Mouse (Mus musculus) small intestine, adult 2 months (tissue): ENCODE measurements around the gene Lyar. TPM values are rescaled to one million over a fixed set of nuclear protein-coding genes. Genes with fewer than 3 reads are reported as not detected.

Experiments used
- H3K27ac ChIP-seq: fragments of 200-500 bp; 2 replicates; pipeline ENCODE4 v1.5.1; 2012; ENCODE audit warnings: low read depth, low read length, control low read depth, inconsistent platforms; ENCODE audit not compliant: insufficient read depth
- H3K27me3 ChIP-seq: fragments of 200-500 bp; 2 replicates; pipeline ENCODE4 v1.6.1; 2012; ENCODE audit warnings: mild to moderate bottlenecking, moderate library complexity, low read length, inconsistent platforms; ENCODE audit not compliant: control insufficient read depth, insufficient read depth
- H3K36me3 ChIP-seq: fragments of 200-500 bp; 2 replicates; pipeline ENCODE4 v1.6.1; 2012; ENCODE audit warnings: mild to moderate bottlenecking, low read length, control low read depth, inconsistent platforms; ENCODE audit not compliant: control insufficient read depth, insufficient read depth
- H3K4me1 ChIP-seq: fragments of 200-500 bp; 2 replicates; pipeline ENCODE4 v1.6.1; 2012; ENCODE audit warnings: low read length, inconsistent platforms, mixed read lengths; ENCODE audit not compliant: control insufficient read depth, insufficient read depth, insufficient read length
- H3K4me3 ChIP-seq: fragments of 200-500 bp; 2 replicates; pipeline ENCODE4 v1.5.1; 2012; ENCODE audit warnings: low read depth, mild to moderate bottlenecking, control low read depth, inconsistent platforms, low read length, moderate library complexity
- CTCF ChIP-seq: fragments of 200-500 bp; IDR thresholded peaks from 2 replicates; pipeline ENCODE4 v1.5.1; 2012; ENCODE audit warnings: low read depth, mild to moderate bottlenecking, control low read depth, inconsistent platforms, low read length, moderate library complexity, mixed read lengths; ENCODE audit not compliant: insufficient replicate concordance, insufficient read length; ENCODE audit errors: extremely low read depth
- POLR2A ChIP-seq: fragments of 200-500 bp; IDR thresholded peaks from 2 replicates; pipeline ENCODE4 v1.6.1; 2012; ENCODE audit warnings: low read depth, mild to moderate bottlenecking, control low read depth, inconsistent platforms, low read length, moderate library complexity
- WGBS: fragments of 180-500 bp; shearing (Covaris S2); methylation state at CpG from one replicate; pipeline ENCODE4 v1.1.7; 2018; 5-methylcytosine and 5-hydroxymethylcytosine counted together
- polyA plus RNA-seq: library from polyadenylated mRNA; depleted of rRNA; stranded (reverse); fragments of >200 nt; gene quantifications from 2 replicates; pipeline ENCODE4 v1.2.3, GENCODE M21; 2012

Gene Lyar
- polyA plus RNA-seq, 1 experiment = 1.4 TPM

DNA sequence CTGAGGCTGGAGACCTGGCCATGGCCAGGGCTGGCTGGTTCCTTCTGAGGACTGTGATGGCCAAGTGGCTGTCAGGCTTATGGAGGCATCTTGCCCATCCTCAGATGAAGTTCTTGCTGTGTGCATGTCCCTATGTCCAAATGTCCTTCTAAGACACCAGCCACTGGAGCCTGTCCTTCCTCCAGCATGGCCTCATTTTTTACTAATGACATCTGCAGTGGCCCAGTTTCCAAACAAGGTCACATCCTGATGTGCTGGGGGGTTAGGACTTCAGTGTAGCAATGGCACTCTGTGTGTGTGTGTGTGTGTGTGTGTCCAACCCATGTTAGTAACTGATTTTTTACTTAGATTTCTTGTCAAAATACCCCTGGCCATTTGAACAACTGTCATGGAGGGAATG is 24.3 kb upstream of the Lyar start:
- no peak overlapping the region for H3K4me3 ChIP-seq
- peaks cover 12% of the 10 kb centered on the region for H3K36me3 ChIP-seq
- no peaks in the 10 kb centered on the region for H3K4me1 ChIP-seq
- TF ChIP-seq POLR2A (no peak), CTCF (no peak)
- no peak overlapping the region for H3K27ac ChIP-seq
- no peaks in the 10 kb centered on the region for H3K27me3 ChIP-seq

DNA sequence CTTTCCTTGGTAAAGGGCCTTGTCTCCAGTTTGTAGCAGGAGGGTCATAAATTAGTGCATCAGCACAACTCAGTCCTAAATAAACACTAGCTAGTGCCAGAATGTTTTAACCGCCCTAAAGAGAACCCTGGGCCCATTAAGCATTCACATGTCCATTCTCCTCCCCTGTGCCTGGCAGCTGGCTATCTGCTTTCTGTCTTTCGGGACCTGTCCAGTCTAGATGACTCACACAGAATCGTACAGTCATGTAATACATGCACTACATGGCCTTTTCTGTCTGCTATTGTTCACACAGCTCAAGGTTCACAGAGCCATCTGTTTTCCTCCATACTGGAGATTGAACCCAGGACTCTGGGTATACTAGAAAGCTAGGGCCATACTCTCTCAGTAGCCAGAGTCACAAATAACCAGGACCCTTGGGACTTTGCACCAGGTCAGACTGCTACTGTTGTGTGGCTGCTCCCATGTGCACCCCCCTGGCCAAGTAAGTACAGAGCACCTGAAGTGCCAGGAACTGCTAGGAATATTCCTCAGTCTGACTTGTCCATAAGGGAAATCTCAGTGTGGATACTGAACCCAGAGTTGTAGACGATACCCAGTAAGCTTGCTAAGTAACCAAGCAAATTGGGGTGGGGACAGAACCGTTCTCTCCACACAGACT is 23.3 kb upstream of the Lyar start:
- 74% methylated on average over 5 of the region's 5 CpGs for WGBS
- H3K4me3 ChIP-seq = no peak overlapping the region
- peaks cover 16% of the 10 kb centered on the region for H3K36me3 ChIP-seq
- H3K4me1 ChIP-seq = no peaks in the 10 kb centered on the region
- no peak overlapping the region for H3K27ac ChIP-seq
- H3K27me3 ChIP-seq = no peaks in the 10 kb centered on the region
- TF ChIP-seq CTCF = no peak
- no peak for TF ChIP-seq POLR2A

DNA sequence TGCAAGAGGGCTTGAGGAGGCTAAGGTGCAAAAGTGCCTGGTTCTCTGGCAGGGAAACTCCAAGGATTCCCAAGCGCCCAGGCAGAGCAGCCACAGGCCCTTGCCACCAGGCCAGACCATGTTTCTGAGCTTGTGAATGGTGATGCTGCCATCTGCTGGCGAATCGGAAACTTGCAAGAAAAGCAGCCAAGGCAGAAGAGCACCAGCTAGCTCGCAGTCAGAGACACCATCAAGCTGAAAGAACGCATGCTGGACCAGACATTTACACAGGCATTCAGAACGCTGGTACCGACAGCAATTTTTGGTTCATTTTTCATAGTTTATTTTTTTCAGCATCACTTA is 22.8 kb upstream of the Lyar start:
- WGBS = 18% methylated on average over 7 of the region's 7 CpGs
- Histone ChIP-seq H3K4me3 (no peak overlapping the region), H3K36me3 (peaks cover 21% of the 10 kb centered on the region), H3K27ac (no peak overlapping the region), H3K4me1 (no peaks in the 10 kb centered on the region), H3K27me3 (no peaks in the 10 kb centered on the region)
- TF ChIP-seq CTCF (peak; percentile 91; the same call in 1 of the 2 replicates), POLR2A (no peak)

DNA sequence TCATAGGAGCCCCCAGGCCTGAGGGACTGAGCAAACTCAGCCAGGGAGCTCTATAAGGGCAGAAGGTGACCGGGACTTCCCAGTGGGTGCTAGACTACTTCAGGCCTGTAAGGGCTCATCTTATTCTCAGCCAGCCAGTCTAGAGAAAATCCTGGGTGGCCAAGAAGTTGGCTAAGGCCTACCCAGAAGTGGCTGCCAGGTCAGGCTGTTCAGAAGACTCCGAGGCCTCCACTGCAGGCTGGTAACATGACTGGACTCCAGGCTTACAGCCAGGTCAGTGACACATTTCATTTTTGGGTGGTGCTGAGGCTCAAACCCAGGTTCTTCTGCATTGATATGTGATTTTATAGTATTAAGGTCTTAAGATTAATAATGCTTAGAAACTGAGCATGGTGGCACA is 20.6 kb upstream of the Lyar start:
- H3K4me3 ChIP-seq = no peak overlapping the region
- peaks cover 36% of the 10 kb centered on the region for H3K36me3 ChIP-seq
- H3K27me3 ChIP-seq = no peaks in the 10 kb centered on the region
- 89% methylated on average over 2 of the region's 2 CpGs for WGBS
- no peaks in the 10 kb centered on the region for H3K4me1 ChIP-seq
- H3K27ac ChIP-seq = no peak overlapping the region
- TF ChIP-seq CTCF = no peak
- TF ChIP-seq POLR2A = no peak

DNA sequence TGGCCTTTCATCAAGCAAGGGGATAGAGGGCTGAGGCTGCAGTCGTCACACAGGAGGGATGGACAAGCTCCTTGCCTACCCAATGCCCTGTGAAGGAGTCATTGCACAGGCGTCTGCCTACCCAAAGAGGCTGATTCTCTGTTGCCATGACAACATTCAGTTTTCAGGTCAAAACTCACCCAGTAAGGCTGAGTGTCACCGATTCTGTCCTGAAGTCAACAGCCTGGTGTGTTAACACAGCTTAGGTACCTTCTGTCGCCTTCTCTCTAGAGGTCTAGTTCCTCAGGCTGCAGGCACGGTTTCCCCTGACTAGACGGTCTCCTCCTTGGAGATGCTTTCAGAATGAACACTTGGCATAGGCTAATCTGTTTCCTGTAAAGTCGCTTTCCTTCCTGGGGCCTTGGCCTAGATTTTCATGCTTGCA is 15.0 kb upstream of the Lyar start:
- H3K27me3 ChIP-seq = no peaks in the 10 kb centered on the region
- TF ChIP-seq POLR2A (no peak), CTCF (no peak)
- H3K36me3 ChIP-seq = peaks cover 32% of the 10 kb centered on the region
- no peak overlapping the region for H3K4me3 ChIP-seq
- no peaks in the 10 kb centered on the region; the same call in 1 of the 2 replicates for H3K4me1 ChIP-seq
- 82% methylated on average over 7 of the region's 7 CpGs for WGBS
- H3K27ac ChIP-seq = no peak overlapping the region

DNA sequence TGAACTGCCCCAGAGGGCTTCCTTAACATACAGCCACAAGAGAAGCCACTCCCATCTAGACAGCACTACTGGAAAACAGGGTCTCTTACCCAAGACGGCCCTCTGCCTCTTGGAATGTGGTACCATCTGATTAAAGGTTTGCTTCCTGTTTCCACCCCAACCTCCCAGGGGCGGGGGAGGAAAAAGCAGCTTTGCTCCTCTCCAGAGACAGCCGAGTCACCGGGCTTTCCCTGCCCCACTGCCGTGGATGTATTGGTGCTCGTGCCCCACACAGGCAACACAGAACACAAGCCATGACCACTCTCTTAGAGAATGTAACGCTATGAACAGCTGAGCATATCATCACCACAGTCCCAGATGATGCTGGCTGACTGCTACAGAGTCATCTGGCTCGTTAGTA is 11.3 kb upstream of the Lyar start:
- WGBS = 69% methylated on average over 8 of the region's 8 CpGs
- H3K36me3 ChIP-seq = peaks cover 23% of the 10 kb centered on the region
- TF ChIP-seq POLR2A = no peak
- TF ChIP-seq CTCF = no peak

DNA sequence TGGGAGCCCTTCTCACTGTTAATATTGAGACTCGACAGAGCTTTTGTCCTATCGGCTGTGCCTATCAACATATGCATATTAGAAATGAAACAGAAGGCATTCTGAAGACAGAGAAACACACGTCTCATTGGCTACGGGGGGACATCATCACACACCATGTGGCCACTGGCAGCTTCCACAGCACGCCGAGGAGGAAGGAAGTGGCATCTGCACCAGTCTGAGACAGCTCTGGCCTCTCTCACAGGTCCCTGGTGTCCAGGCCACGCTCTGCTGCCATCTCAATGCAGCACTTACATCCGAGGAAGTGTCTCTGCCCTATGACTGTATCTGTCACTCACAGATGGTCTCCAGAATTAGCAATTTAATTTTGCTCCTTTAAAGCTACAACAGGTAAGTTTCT is 8.6 kb upstream of the Lyar start:
- H3K27ac ChIP-seq = no peak overlapping the region
- 81% methylated on average over 8 of the region's 8 CpGs for WGBS

More for the DNA sequence above, 11.3 kb upstream of the Lyar start:
- Histone ChIP-seq H3K4me1 (no peaks in the 10 kb centered on the region; the same call in 1 of the 2 replicates), H3K4me3 (no peak overlapping the region), H3K27ac (no peak overlapping the region), H3K27me3 (no peaks in the 10 kb centered on the region)

More for the DNA sequence above, 8.6 kb upstream of the Lyar start:
- no peaks in the 10 kb centered on the region; the same call in 1 of the 2 replicates for H3K4me1 ChIP-seq
- no peak for TF ChIP-seq CTCF
- no peak for TF ChIP-seq POLR2A
- peaks cover 31% of the 10 kb centered on the region for H3K36me3 ChIP-seq
- no peak overlapping the region for H3K4me3 ChIP-seq
- H3K27me3 ChIP-seq = no peaks in the 10 kb centered on the region
